Mouse (Mus musculus): ENCODE data around the gene Gpcpd1. TPM values are rescaled to one million over a fixed set of nuclear protein-coding genes. Genes with fewer than 3 reads are reported as not detected.

Gpcpd1 gene
- polyA plus RNA-seq, 1 experiment from 2014 or later = 25.6 TPM

- no peaks in the 10 kb centered on the region for H3K36me3 ChIP-seq (ENCODE audit: insufficient read depth, low read length)
- H3K4me2 ChIP-seq (replicated peaks; ENCODE audit: low read depth, low read length) = no peak overlapping the region
- H3K9me3 ChIP-seq (ENCODE audit: low read length) = no peaks in the 10 kb centered on the region
- no peaks in the 10 kb centered on the region for H3K27me3 ChIP-seq (ENCODE audit: insufficient read depth, low read length)
- H3K27ac ChIP-seq (ENCODE audit: low read length) = no peak overlapping the region
- WGBS = 84% methylated on average over 3 of the region's 3 CpGs
- H3K4me3 ChIP-seq (ENCODE audit: low read length) = no peak overlapping the region
- no peak for ATAC-seq (ENCODE audit: low FRiP score, low TSS enrichment)
- H3K4me1 ChIP-seq (ENCODE audit: insufficient read depth, low read length) = no peaks in the 10 kb centered on the region
- H3K9ac ChIP-seq (replicated peaks; ENCODE audit: low read length) = no peak overlapping the region
Measured at GRCm38 (mm10) chr2:132498344-132498743, 89.2 kb downstream of the Gpcpd1 start.

- no peak for ATAC-seq (ENCODE audit: low FRiP score, low TSS enrichment)
- H3K36me3 ChIP-seq (ENCODE audit: insufficient read depth, low read length) = no peaks in the 10 kb centered on the region
- H3K4me3 ChIP-seq (ENCODE audit: low read length) = no peak overlapping the region
- no peak overlapping the region for H3K27ac ChIP-seq (ENCODE audit: low read length)
- H3K4me1 ChIP-seq (ENCODE audit: insufficient read depth, low read length) = no peaks in the 10 kb centered on the region
- H3K27me3 ChIP-seq (ENCODE audit: insufficient read depth, low read length) = no peaks in the 10 kb centered on the region
- WGBS = 85% methylated on average over 7 of the region's 7 CpGs
- H3K9me3 ChIP-seq (ENCODE audit: low read length) = no peaks in the 10 kb centered on the region
- no peak overlapping the region for H3K4me2 ChIP-seq (replicated peaks; ENCODE audit: low read depth, low read length)
- no peak overlapping the region for H3K9ac ChIP-seq (replicated peaks; ENCODE audit: low read length)
Measured at GRCm38 (mm10) chr2:132497412-132498135, 90.0 kb downstream of the Gpcpd1 start.

DNA sequence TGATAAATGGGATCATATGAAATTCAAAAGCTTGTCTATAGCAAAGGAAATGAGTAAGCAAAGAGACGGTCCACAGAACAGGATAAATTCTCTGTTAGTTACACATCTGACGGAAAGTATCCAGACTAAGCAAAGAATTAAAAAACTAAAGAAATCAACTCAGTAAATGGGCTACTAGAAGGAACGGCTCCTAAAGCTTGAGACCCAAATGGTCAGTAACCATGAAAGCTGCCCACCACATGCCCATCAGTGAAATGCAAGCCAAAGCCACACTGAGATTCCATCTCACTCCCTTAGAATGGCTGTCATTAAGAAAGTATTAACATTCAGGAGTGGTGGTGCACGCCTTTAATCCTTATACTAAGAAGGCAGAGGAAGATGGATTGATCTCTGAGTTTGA is 94.3 kb downstream of the Gpcpd1 start:
- H3K9ac ChIP-seq (replicated peaks; ENCODE audit: low read length) = no peak overlapping the region
- no peaks in the 10 kb centered on the region for H3K9me3 ChIP-seq (ENCODE audit: low read length)
- no peak overlapping the region for H3K27ac ChIP-seq (ENCODE audit: low read length)
- no peak for ATAC-seq (ENCODE audit: low FRiP score, low TSS enrichment)
- no peaks in the 10 kb centered on the region for H3K36me3 ChIP-seq (ENCODE audit: insufficient read depth, low read length)
- no peaks in the 10 kb centered on the region for H3K27me3 ChIP-seq (ENCODE audit: insufficient read depth, low read length)
- H3K4me1 ChIP-seq (ENCODE audit: insufficient read depth, low read length) = no peaks in the 10 kb centered on the region
- no peak overlapping the region for H3K4me2 ChIP-seq (replicated peaks; ENCODE audit: low read depth, low read length)
- 83% methylated on average over 4 of the region's 4 CpGs for WGBS
- no peak overlapping the region for H3K4me3 ChIP-seq (ENCODE audit: low read length)

DNA sequence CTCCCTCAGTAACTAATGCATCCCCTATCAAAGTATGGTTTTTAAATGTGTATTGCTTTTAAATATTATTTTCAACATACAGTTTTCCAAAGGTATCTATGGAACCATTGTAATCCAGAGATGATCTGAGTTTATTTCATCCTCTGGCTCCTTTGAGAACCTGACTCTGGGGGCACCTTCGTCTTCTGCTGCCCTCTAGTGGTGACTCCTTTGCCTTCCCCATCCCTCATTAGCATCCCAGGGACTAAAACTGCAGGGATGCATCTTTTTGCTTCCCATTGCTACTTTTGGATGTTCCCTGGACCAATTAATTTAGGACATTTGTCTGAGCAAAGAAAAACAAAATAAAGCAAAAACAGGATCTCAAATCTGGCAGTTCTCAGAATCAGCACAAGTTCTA is 102.1 kb downstream of the Gpcpd1 start:
- no peaks in the 10 kb centered on the region for H3K4me1 ChIP-seq (ENCODE audit: insufficient read depth, low read length)
- no peak overlapping the region for H3K4me3 ChIP-seq (ENCODE audit: low read length)
- H3K9ac ChIP-seq (replicated peaks; ENCODE audit: low read length) = no peak overlapping the region
- H3K36me3 ChIP-seq (ENCODE audit: insufficient read depth, low read length) = no peaks in the 10 kb centered on the region
- no peaks in the 10 kb centered on the region for H3K27me3 ChIP-seq (ENCODE audit: insufficient read depth, low read length)
- no peak overlapping the region for H3K27ac ChIP-seq (ENCODE audit: low read length)
- 0% methylated on average over 1 of the region's 1 CpGs for WGBS
- ATAC-seq (ENCODE audit: low FRiP score, low TSS enrichment) = no peak
- H3K4me2 ChIP-seq (replicated peaks; ENCODE audit: low read depth, low read length) = no peak overlapping the region
- H3K9me3 ChIP-seq (ENCODE audit: low read length) = no peaks in the 10 kb centered on the region

DNA sequence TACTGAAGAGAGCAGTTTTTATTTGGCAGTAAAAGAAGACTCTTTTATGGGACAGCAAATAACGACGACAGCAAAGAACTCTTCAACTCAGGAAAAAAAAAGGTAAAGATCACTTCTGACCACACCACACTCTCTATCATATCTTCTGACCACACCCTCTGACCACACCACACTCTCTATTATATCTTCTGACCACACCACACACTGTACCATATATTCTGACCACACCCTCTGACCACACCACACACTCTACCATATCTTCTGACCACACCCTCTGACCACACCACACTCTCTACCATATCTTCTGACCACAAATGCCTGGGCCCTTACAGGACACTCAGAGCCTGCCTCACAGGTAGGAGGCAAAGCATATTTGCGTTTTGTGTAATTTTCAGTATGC is 106.0 kb downstream of the Gpcpd1 start:
- H3K27me3 ChIP-seq (ENCODE audit: insufficient read depth, low read length) = no peaks in the 10 kb centered on the region
- H3K9ac ChIP-seq (replicated peaks; ENCODE audit: low read length) = no peak overlapping the region
- no peak overlapping the region for H3K27ac ChIP-seq (ENCODE audit: low read length)
- no peaks in the 10 kb centered on the region for H3K36me3 ChIP-seq (ENCODE audit: insufficient read depth, low read length)
- no peak for ATAC-seq (ENCODE audit: low FRiP score, low TSS enrichment)
- H3K4me2 ChIP-seq (replicated peaks; ENCODE audit: low read depth, low read length) = no peak overlapping the region
- no peaks in the 10 kb centered on the region for H3K4me1 ChIP-seq (ENCODE audit: insufficient read depth, low read length)
- H3K4me3 ChIP-seq (ENCODE audit: low read length) = no peak overlapping the region
- 60% methylated on average over 3 of the region's 3 CpGs for WGBS
- H3K9me3 ChIP-seq (ENCODE audit: low read length) = no peaks in the 10 kb centered on the region

Other genes starting within 250 kb of the Gpcpd1 start
- 0.10 and 0.30 TPM in 2 replicates for gene Prokr2, start 202.3 kb downstream of the Gpcpd1 start, polyA plus RNA-seq (2015; fragmentation: Nextera tagmentation; extraction: Ambion mirVana)
- 13.0 and 14.5 TPM in 2 replicates for gene Shld1, start 99.2 kb upstream of the Gpcpd1 start, polyA plus RNA-seq (2015; fragmentation: Nextera tagmentation; extraction: Ambion mirVana)
- 4.9 and 9.7 TPM in 2 replicates for gene Chgb, start 193.5 kb upstream of the Gpcpd1 start, polyA plus RNA-seq (2015; fragmentation: Nextera tagmentation; extraction: Ambion mirVana)
- gene Trmt6, start 228.3 kb upstream of the Gpcpd1 start, polyA plus RNA-seq (2015; fragmentation: Nextera tagmentation; extraction: Ambion mirVana) = 25.0 and 28.7 TPM in 2 replicates
- 13.8 and 18.1 TPM in 2 replicates for gene Mcm8, start 228.4 kb upstream of the Gpcpd1 start, polyA plus RNA-seq (2015; fragmentation: Nextera tagmentation; extraction: Ambion mirVana)

Data from kidney, embryonic 16.5 days (tissue).